Mouse (Mus musculus): Measurements from ENCODE around the gene Mrps2.

DNA sequence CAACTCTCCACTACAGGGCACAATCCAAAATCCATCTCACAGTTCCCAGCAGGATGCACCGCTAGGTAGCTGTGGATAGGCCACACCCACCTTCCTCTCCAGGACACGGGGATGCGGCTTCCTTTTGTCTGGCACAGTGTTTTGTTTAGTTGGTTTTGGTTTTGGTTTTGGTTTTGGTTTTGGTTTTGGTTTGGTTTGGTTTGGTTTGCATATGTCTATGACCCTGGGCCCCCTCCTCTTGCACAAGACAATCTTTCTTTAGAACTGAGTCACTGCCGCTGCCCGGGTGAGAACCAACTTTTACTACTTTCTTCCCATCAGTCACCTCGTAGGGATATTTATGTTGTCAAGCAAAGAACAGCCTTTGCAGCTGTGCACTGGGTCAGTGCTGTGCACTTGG is 27.0 kb upstream of the Mrps2 start:
- TF ChIP-seq CTCF (IDR thresholded peaks at IDR 0.05; ENCODE audit: control insufficient read depth, insufficient read depth, low read length), result no peak
- no peak for TF ChIP-seq POLR2A (IDR thresholded peaks at IDR 0.05; ENCODE audit: borderline replicate concordance, control insufficient read depth, low read depth, low read length)
